Mouse (Mus musculus): ENCODE measurements around the gene Col8a1.

GRCm38 (mm10) chr16:57685790-57686399, 68.6 kb downstream of the Col8a1 start:
- no peak for TF ChIP-seq CTCF (IDR thresholded peaks at IDR 0.05)
- no peak for TF ChIP-seq EP300 (IDR thresholded peaks at IDR 0.05)

All from lung, postnatal 0 days (tissue).